Mouse (Mus musculus) embryo, embryonic 9.5 days (tissue): ENCODE measurements around the gene Flvcr2.
A peak's percentile ranks its signal among the peaks of the same experiment; 100 is the strongest.
"Not testable (repeated sequence)": the region's sequence is repeated elsewhere in the genome, so short reads cannot be mapped to it uniquely, and the experiment has no call there.

Experiments used
- DNase-seq: peaks from one replicate; pipeline ENCODE4 v3.0.0-alpha.2; 2017; ENCODE audit errors: extremely low spot score

Flvcr2 gene

GRCm38 (mm10) chr12:85745827-85746695 is at the start of gene Flvcr2:
Flvcr2 (plus strand) TSS chr12:85746539.
- peak; percentile 77 for DNase-seq

GRCm38 (mm10) chr12:85698179-85698578 is 48.2 kb upstream of the Flvcr2 start:
- not testable (repeated sequence) for DNase-seq

- DNase-seq = no peak
These were observed 46.0 kb upstream of the Flvcr2 start for GRCm38 (mm10) chr12:85700191-85700841.

GRCm38 (mm10) chr12:85700842-85701223 is 45.5 kb upstream of the Flvcr2 start:
- DNase-seq = no peak

GRCm38 (mm10) chr12:85702166-85703055 is 43.9 kb upstream of the Flvcr2 start:
- no peak for DNase-seq

- DNase-seq = no peak
These were observed 42.8 kb upstream of the Flvcr2 start for GRCm38 (mm10) chr12:85703507-85703906.

- DNase-seq = no peak
These were observed 41.8 kb upstream of the Flvcr2 start for GRCm38 (mm10) chr12:85704566-85704965.

- peak; percentile 79 for DNase-seq
These were observed 41.1 kb upstream of the Flvcr2 start for GRCm38 (mm10) chr12:85705002-85705830.

- no peak for DNase-seq
These were observed 40.4 kb upstream of the Flvcr2 start for GRCm38 (mm10) chr12:85705831-85706530.

- DNase-seq = no peak
These were observed 39.4 kb upstream of the Flvcr2 start for GRCm38 (mm10) chr12:85706906-85707305.

- no peak for DNase-seq
These were observed 38.9 kb upstream of the Flvcr2 start for GRCm38 (mm10) chr12:85707391-85707790.

GRCm38 (mm10) chr12:85708556-85708955 is 37.8 kb upstream of the Flvcr2 start:
- DNase-seq = no peak

- DNase-seq = no peak
These were observed 35.6 kb upstream of the Flvcr2 start for GRCm38 (mm10) chr12:85710695-85711094.

GRCm38 (mm10) chr12:85712587-85712986 is 33.8 kb upstream of the Flvcr2 start:
- DNase-seq = no peak

- no peak for DNase-seq
These were observed 32.2 kb upstream of the Flvcr2 start for GRCm38 (mm10) chr12:85714126-85714525.

- DNase-seq = no peak
These were observed 21.0 kb upstream of the Flvcr2 start for GRCm38 (mm10) chr12:85725306-85725705.

- DNase-seq = no peak
These were observed 19.5 kb upstream of the Flvcr2 start for GRCm38 (mm10) chr12:85726729-85727397.

- no peak for DNase-seq
These were observed 18.2 kb upstream of the Flvcr2 start for GRCm38 (mm10) chr12:85728181-85728580.

- peak; percentile 63 for DNase-seq
These were observed 17.1 kb upstream of the Flvcr2 start for GRCm38 (mm10) chr12:85729022-85729944.
